Mouse (Mus musculus) left cerebral cortex, adult 2 months (tissue): ENCODE results near the gene Ehbp1l1. TPM values are rescaled to one million over a fixed set of nuclear protein-coding genes. Genes with fewer than 3 reads are reported as not detected.

ENCODE experiments used
- DNase-seq, 2 experiments: peaks; one replicate each; pipeline ENCODE4 v3.0.0; 2021 to 2022; ENCODE audit warnings: low spot score in 2 of 2, mixed read lengths in 1 of 2; ENCODE audit errors: extremely low spot score in 1 of 2
- H3K27ac ChIP-seq: fragments of 200-600 bp; 2 replicates; pipeline ENCODE4 v1.8.1; 2022
- H3K4me3 ChIP-seq: fragments of 200-600 bp; 2 replicates; pipeline ENCODE4 v1.8.1; 2022
- CTCF ChIP-seq: fragments of 200-600 bp; IDR thresholded peaks from 2 replicates; pipeline ENCODE4 v1.8.1; 2022; ENCODE audit warnings: antibody characterized with exemption, mild to moderate bottlenecking, moderate library complexity
- intact Hi-C: fragments of 180-260 bp; cut with DNase I; formaldehyde crosslinking; loops from one replicate; pipeline ENCODE4 v1.15.1; 2025
- total RNA-seq, 2 experiments: library from RNA; stranded (reverse); gene quantifications; 2 replicates each; pipeline ENCODE4 v1.2.3; 2021

Gene Ehbp1l1
- total RNA-seq, 2 experiments from 2014 or later, result 21.1 to 30.7 TPM

DNA sequence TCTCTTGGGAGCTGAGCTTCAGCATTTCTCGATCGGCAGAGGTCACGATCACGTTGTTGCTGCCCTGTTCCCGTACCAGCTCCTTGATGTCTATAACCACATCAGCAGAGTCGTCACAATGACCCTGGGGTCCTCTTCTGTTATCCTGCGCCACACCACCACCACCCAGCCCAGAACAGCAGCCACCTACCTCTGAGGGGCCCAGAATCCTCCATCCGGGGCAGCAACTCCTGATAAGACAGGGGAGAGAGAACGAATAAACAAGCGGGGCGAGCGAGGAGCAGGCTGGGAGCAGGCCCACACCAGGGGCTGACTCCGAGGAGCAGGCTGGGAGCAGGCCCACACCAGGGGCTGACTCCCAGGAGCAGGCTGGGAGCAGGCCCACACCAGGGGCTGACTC is 39.7 kb downstream of the Ehbp1l1 start:
- intact Hi-C loops, result loop anchor here (5.0 kb wide), 1 partner anchor 319 kb away; the partner anchor contains the start of genes Banf1 and Eif1ad

DNA sequence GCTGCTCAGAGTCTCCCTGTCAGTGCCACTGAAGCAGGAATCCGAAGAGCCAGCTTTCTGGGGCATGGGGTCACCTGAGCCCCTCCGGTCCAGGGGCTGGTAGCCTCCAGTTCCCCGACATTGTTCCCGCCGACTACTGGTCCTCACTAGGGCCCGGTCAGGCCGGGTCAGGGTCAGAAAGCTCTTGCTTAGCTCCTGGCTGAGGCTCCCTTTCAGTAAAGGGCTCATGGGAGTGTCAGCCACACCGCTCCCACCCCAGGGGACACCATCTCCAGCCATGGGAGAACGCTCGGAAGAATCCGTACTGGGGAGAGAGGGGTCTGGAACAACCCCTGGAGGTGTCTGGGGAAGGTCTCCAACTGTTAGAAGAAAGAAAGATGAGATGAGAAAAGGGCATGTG is 40.3 kb downstream of the Ehbp1l1 start:
- intact Hi-C loops, result loop anchor here (5.0 kb wide), 1 partner anchor 319 kb away; the partner anchor contains the start of genes Banf1 and Eif1ad
- no peak for DNase-seq
- H3K27ac ChIP-seq, result no peak overlapping the region
- no peak for TF ChIP-seq CTCF
- no peak overlapping the region for H3K4me3 ChIP-seq

More for the DNA sequence above, 39.7 kb downstream of the Ehbp1l1 start:
- Histone ChIP-seq H3K27ac (no peak overlapping the region), H3K4me3 (no peak overlapping the region)
- no peak for DNase-seq
- TF ChIP-seq CTCF, result no peak

DNA sequence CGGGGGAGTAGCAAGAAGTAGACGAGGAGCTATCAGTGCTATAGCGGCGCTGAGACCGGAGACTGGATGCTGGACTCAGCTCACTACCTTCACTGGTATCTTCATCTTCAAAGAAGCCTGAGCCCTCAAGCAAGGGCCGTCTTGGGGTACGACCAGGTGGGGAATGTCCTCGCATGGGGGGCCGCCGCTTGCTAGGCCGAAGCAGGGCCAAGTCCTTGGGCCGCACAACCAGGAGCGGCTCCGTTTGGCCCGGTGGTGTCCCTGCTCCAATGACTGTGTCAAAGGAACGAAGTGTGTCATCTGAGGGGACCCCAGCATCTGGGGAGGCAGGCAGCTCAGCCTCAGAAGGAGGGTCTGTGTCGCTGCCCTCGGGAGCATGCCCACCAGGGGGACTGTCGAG is 40.7 kb downstream of the Ehbp1l1 start:
- TF ChIP-seq CTCF, result no peak
- H3K4me3 ChIP-seq, result no peak overlapping the region
- DNase-seq, result no peak
- intact Hi-C loops, result loop anchor here (5.0 kb wide), 1 partner anchor 318 kb away; the partner anchor contains the start of genes Banf1 and Eif1ad
- no peak overlapping the region for H3K27ac ChIP-seq

DNA sequence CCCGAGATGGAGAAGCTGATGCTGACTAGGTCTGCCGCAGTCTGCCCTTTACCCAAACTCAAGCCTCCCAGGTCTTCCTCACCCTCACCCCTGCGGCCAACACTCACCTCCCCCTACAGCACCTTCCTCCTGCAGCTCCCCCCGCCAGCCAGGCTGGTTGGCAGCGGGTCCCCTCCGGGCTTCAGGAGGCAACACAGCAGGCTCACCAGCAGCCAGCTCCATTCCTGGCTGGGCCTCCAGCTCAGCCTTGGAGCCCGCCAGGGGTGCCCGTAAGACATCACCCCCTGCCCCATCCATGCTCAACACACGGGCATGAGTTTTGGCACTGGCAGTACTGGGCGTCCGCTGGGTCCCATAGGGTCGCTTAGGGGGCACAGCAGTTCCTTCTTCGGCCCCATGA is 41.1 kb downstream of the Ehbp1l1 start:
- intact Hi-C loops, result loop anchor here (5.0 kb wide), 1 partner anchor 318 kb away; the partner anchor contains the start of genes Banf1 and Eif1ad
- Histone ChIP-seq H3K4me3 (no peak overlapping the region), H3K27ac (no peak overlapping the region)
- no peak for TF ChIP-seq CTCF
- no peak for DNase-seq

DNA sequence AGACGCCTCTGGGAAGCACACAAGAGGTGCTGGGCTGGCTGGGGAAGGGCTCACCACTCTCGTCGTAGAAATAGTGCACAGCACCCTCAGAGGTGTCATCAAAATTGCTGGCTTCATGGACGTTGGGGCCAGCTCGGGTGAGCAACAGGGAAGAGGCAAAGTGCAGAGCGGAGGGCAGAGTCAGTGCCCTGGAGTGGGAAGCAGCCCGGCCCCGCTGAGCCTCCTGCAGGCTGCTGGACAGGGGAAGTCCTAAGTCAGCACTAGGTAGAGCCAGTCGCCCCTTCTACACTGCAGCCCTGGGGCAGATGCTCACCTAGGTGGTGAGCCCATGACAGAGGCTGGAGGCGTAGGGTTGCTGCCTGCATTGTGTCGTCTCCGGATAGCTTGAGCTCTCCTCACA is 41.9 kb downstream of the Ehbp1l1 start:
- intact Hi-C loops, result no loop called here
- no peak for TF ChIP-seq CTCF
- DNase-seq, result no peak
- Histone ChIP-seq H3K4me3 (no peak overlapping the region), H3K27ac (no peak overlapping the region)

DNA sequence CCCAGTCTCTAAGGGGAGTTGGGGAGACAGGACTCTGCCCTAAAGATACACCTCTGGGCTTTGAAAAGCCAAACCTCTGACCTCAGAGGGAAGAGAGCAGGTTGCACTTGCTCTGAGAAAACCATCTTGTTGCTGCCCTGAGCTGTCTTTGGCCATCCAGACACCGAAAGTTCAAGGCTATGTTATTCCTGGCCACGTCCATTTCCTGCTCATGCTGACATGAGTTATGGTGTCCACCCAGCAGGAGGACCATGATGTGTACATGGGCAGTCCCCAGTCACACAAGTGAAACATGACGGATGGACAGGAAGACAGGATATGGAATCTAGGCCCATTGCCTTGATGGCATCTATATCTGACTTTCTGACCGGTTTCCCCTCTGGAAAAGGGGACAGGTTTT is 45.7 kb downstream of the Ehbp1l1 start:
- no peak for TF ChIP-seq CTCF
- DNase-seq, result no peak
- intact Hi-C loops, result no loop called here

DNA sequence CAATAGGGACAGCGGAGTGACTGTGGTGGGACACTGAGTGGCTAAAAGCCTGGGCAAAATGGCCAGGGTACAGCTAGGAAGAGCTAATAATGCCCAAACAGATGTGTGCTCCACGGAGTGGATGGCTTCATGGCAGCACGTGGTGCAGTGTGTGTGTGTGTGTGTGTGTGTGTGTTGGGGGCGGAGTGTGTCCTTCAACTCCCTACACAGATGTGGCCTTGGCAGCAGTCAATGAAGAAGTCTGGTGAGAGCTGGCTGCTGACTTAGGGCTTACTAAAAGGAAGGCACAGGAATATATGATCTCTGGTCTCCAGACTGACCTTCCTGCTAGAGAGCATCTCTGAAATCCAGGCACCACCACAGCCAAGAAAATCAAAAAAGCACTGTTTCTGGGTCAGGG is 57.7 kb downstream of the Ehbp1l1 start:
- DNase-seq, result no peak
- TF ChIP-seq CTCF, result no peak
- Histone ChIP-seq H3K27ac (no peak overlapping the region), H3K4me3 (no peak overlapping the region)
- intact Hi-C loops, result no loop called here

More for the DNA sequence above, 45.7 kb downstream of the Ehbp1l1 start:
- no peak overlapping the region for H3K27ac ChIP-seq
- no peak overlapping the region for H3K4me3 ChIP-seq

DNA sequence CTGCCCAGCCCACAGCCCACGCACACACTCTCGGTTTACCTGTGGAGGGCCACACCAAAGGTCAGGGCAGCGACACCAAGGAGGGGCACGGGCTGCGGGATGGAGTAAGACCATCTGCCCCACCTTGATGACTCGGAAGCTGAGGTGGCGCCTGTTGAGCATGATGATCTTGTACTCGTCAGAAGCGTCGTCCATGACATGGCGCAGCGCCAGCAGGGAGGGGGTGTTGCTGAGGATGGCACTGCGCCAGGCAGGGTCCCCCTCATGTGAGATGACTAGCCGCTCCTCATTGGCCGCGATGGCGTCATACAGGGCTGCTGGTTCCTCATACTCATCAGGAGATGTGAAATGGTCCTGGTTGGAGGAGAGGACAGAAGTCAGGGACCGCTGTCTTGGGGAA is 59.7 kb downstream of the Ehbp1l1 start:
- DNase-seq, result no peak
- Histone ChIP-seq H3K27ac (no peak overlapping the region), H3K4me3 (no peak overlapping the region)
- TF ChIP-seq CTCF, result no peak
- intact Hi-C loops, result no loop called here

DNA sequence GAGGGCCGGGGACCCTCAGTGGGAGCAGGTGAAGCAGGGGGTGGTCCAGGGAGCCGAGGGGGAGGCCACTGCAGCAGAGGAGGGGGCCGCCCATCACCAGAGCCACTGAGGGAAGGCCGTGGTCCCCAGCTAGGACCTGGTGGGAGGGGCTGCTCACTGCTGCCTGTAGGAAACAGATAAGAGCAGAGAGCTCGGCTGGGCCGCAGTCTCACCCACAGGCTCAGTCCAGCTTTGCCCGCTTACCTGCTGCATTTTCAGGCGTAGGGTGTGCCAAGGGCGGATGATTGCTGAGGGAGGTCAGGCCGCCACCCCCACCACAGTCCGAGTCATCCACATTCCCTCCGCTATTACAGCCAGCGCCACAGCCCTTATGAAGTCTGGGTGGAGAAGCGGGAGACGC is 60.7 kb downstream of the Ehbp1l1 start:
- DNase-seq, result no peak
- no peak for TF ChIP-seq CTCF
- Histone ChIP-seq H3K27ac (no peak overlapping the region), H3K4me3 (no peak overlapping the region)
- intact Hi-C loops, result no loop called here

DNA sequence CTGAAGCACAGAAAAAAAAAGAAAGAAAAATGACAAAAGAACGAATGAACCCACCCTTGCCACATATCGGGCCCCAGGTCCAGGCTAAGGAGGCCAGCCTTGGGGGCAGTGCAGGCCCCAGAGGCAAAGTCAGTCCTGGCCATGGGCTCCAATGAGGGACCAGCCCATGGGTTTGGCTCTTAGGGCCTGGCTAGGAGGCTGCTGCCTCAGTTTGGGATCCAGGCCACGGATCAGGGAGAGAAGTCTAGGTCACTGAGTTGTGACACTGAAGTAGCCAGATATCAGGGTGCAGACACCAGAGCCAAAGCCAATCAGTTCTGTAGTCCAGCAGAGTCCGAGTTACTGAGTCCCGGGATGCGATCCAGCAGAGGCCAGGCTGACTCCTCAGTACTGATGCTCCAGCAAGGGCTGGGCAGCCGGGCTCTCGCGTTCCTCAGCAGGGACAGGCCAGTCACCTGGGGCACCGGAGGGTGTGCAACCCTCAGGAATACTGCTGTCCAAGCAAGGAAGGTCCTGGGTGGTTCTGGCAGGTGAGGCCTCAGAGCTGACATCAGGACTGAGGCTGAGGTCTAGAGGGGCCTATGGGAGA is 61.4 kb downstream of the Ehbp1l1 start:
- intact Hi-C loops, result no loop called here
- Histone ChIP-seq H3K4me3 (no peak overlapping the region), H3K27ac (no peak overlapping the region)
- no peak for TF ChIP-seq CTCF
- no peak for DNase-seq

DNA sequence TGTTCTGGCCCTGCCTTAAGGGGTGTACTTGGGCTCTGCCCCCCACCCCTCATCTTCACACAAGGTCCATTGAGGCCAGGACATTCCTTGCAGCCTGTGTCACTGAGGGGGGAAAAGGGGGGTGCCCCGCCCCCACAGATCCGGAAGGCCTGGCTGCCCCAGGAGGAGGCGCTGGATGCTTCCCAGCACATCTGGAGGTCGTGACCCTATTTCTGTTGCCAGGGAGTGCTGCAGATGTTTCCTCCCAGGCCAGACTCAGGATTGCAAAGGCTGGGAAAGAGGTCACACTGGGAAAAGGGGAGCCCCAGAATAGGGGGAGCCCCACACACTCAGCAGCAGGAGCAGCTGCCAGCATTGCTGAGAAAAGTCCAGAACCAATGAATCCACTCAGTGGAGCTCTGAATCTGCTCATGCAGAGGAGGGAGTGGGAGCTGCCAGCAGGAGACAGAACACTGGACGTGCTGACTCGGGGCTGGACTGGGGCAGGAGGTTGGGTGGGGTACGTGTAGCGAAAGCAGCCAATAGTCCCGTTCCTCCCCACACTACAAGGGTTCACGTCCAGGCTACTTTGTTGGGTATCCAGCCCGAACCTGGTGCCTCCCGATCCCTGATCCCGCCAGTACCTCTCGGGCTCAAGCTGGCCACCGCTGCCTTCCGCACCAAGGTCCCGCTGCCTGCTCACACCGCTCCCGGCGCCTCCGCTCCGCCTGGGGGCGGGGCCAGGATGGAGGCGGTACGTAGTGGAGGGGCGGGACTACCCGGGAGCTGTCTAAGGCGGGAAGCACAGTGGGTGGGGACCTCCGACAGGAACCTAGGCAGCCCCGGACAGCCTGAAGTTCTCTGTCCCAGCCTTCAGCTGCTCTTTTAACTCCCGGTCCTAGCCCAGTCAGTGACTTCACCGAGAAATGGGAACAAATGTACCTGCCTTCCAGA is 62.9 kb downstream of the Ehbp1l1 start, which contains the start of gene Sipa1:
TSS of gene Sipa1 (minus strand) at position 727 of the 933 bp plus-strand sequence.
- no peak for TF ChIP-seq CTCF
- Histone ChIP-seq H3K4me3 (peak within 1 kb of the TSS; percentile 47), H3K27ac (peak within 1 kb of the TSS; percentile 76)
- DNase-seq, result peak; percentile 79 to 80
- intact Hi-C loops, result loop anchor here (2.0 kb wide), 1 partner anchor 66 kb away; the partner anchor contains the start of gene Fam89b

DNA sequence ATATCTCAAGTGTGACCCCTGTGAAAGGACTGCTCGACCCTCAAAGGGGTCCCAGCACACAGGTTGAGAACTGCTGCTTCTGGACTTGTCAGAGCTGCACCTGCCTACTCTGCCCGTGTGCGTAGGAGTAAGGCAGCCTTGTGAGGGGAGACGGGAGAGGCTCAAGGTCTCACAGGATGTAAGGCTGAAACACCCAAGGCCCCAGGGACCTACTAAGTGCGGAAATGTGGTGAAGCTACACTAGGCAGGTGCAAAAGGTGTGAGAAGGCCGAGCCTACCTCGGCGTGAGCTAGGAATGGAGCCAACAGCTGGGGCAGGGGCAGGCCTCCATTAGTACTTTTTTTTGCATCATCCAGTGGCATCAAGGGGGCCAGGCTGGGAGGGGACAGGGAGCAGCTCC is 63.8 kb downstream of the Ehbp1l1 start:
- intact Hi-C loops, result loop anchor here (2.0 kb wide), 1 partner anchor 66 kb away; the partner anchor contains the start of gene Fam89b
- Histone ChIP-seq H3K4me3 (peak overlapping the region; percentile 47), H3K27ac (peak overlapping the region; percentile 76; the same call in 1 of the 2 replicates)
- no peak for TF ChIP-seq CTCF
- DNase-seq, result no peak
